Mouse (Mus musculus) forebrain, embryonic 13.5 days (tissue): ENCODE results near the gene P2ry14. TPM values are rescaled to one million over a fixed set of nuclear protein-coding genes. Genes with fewer than 3 reads are reported as not detected.
"Not testable (repeated sequence)": the region's sequence is repeated elsewhere in the genome, so short reads cannot be mapped to it uniquely, and the experiment has no call there.

Source experiments
- ATAC-seq: fragments of 200-750 bp; cut with Nextera tagmentation; 2 replicates; pipeline ENCODE4 v1.8.0; 2017
- H3K27ac ChIP-seq: fragments of 300-500 bp; sonication (generic); 2 replicates; pipeline ENCODE4 v1.5.1; 2015; ENCODE audit warnings: inconsistent platforms, mild to moderate bottlenecking, moderate library complexity
- H3K27me3 ChIP-seq: fragments of 300-500 bp; sonication (generic); 2 replicates; pipeline ENCODE4 v1.6.1; 2015; ENCODE audit warnings: mild to moderate bottlenecking, inconsistent platforms
- H3K36me3 ChIP-seq: fragments of 300-500 bp; sonication (generic); 2 replicates; pipeline ENCODE4 v1.6.1; 2015; ENCODE audit warnings: mild to moderate bottlenecking, inconsistent platforms; ENCODE audit not compliant: poor library complexity, severe bottlenecking
- H3K4me1 ChIP-seq: fragments of 300-500 bp; sonication (generic); 2 replicates; pipeline ENCODE4 v1.6.1; 2015; ENCODE audit warnings: inconsistent platforms
- H3K4me2 ChIP-seq: fragments of 300-500 bp; sonication (generic); 2 replicates; pipeline ENCODE4 v1.6.1; 2015; ENCODE audit warnings: inconsistent platforms, mild to moderate bottlenecking, moderate library complexity
- H3K4me3 ChIP-seq: fragments of 300-500 bp; sonication (generic); 2 replicates; pipeline ENCODE4 v1.5.1; 2015; ENCODE audit warnings: mild to moderate bottlenecking, inconsistent platforms
- H3K9ac ChIP-seq: fragments of 300-500 bp; sonication (generic); 2 replicates; pipeline ENCODE4 v1.6.1; 2015; ENCODE audit warnings: mild to moderate bottlenecking, inconsistent platforms
- H3K9me3 ChIP-seq: fragments of 300-500 bp; sonication (generic); replicated peaks from 2 replicates; pipeline ENCODE4 v1.6.1; 2016; ENCODE audit warnings: inconsistent platforms
- WGBS: fragments of 180-500 bp; shearing (Covaris S2); methylation state at CpG from one replicate; pipeline ENCODE4 v1.1.7; 2015; 5-methylcytosine and 5-hydroxymethylcytosine counted together
- polyA plus RNA-seq: library from polyadenylated mRNA; unstranded; fragments of >200 nt; fragmentation: Nextera tagmentation; extraction: Ambion mirVana; gene quantifications from 2 replicates; pipeline ENCODE4 v1.2.1, GENCODE M21; 2015

The P2ry14 gene
- polyA plus RNA-seq, 1 experiment from 2014 or later = 2.9 TPM

DNA sequence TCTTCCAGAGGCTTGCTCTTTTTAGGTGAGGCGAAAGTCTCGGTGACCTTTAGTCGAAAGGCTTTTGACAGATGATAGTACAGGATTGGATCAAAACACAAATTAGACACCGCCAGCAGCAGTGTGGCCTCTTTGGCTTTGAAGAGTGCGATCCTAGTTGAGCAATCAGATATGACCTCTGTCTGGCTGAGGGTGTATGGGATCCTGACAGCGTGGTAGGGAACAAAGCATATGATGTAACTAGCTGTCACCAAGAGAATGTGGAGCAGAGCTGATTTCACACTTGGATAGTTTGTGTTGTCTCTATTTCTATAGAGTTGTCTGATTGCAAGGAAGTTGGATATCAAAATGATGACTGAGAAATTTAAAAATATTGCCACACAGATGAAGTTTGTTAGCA, 56.0 kb downstream of the P2ry14 start:
- H3K4me1 ChIP-seq = no peaks in the 10 kb centered on the region
- H3K4me3 ChIP-seq = no peak overlapping the region
- no peak overlapping the region for H3K9ac ChIP-seq
- no peaks in the 10 kb centered on the region for H3K36me3 ChIP-seq
- no peak for ATAC-seq
- no peak overlapping the region for H3K4me2 ChIP-seq
- no peak overlapping the region for H3K27ac ChIP-seq
- no peaks in the 10 kb centered on the region for H3K9me3 ChIP-seq
- H3K27me3 ChIP-seq = no peaks in the 10 kb centered on the region
- 78% methylated on average over 6 of the region's 6 CpGs for WGBS

DNA sequence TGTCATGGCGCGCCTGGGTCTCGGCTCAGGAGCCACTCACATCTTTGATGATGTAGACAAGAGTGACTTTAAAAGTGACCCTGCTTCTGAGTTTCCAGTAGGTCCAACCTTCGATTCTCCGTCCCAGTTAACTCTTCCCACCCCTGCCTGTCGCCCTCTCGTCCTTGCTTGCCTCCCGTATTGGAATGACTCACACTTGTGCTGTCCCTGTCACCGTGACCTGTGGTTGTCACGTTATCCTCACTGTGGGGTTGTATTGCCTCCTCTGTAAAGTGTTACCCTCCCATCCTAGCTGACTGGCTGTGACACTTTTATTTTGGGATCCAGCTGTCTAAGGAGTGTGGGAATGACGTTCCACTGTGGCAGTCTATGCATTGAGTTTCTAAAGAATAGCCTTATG, 60.7 kb downstream of the P2ry14 start:
- H3K4me2 ChIP-seq = no peak overlapping the region
- ATAC-seq = no peak
- no peak overlapping the region for H3K4me3 ChIP-seq
- H3K4me1 ChIP-seq = no peaks in the 10 kb centered on the region
- H3K27me3 ChIP-seq = no peaks in the 10 kb centered on the region
- WGBS = 88% methylated on average over 11 of the region's 11 CpGs
- H3K9ac ChIP-seq = no peak overlapping the region
- no peaks in the 10 kb centered on the region for H3K9me3 ChIP-seq
- H3K27ac ChIP-seq = no peak overlapping the region
- no peaks in the 10 kb centered on the region for H3K36me3 ChIP-seq

DNA sequence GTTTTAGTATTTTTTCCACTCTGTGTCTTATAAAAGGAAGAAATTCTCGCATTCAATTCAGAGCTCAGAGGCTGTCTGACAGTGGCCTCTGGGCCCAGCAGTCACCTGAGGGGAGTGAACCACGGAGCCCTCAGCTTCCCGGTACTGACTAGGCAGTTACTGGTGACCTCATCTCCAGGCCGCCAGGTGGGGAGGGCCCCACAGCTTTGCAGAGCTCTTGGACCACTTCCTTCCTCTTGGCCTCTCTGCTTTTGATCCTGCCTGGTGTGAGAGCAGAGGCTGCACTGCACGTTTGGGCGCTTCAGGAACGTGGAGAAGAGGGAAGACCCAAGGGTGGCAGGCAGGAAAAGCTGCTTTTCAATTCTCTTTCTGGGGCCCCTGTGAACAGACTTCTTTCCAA, 72.5 kb downstream of the P2ry14 start:
- WGBS = 25% methylated on average over 7 of the region's 7 CpGs
- Histone ChIP-seq H3K27ac (no peak overlapping the region), H3K4me1 (0 out of 2 replicates have a peak, but pooled peaks cover 7% of the 10 kb centered on the region), H3K9ac (no peak overlapping the region), H3K4me2 (no peak overlapping the region), H3K27me3 (no peaks in the 10 kb centered on the region), H3K4me3 (no peak overlapping the region), H3K9me3 (no peaks in the 10 kb centered on the region), H3K36me3 (peaks cover 3% of the 10 kb centered on the region; the same call in 1 of the 2 replicates)
- ATAC-seq = no peak

DNA sequence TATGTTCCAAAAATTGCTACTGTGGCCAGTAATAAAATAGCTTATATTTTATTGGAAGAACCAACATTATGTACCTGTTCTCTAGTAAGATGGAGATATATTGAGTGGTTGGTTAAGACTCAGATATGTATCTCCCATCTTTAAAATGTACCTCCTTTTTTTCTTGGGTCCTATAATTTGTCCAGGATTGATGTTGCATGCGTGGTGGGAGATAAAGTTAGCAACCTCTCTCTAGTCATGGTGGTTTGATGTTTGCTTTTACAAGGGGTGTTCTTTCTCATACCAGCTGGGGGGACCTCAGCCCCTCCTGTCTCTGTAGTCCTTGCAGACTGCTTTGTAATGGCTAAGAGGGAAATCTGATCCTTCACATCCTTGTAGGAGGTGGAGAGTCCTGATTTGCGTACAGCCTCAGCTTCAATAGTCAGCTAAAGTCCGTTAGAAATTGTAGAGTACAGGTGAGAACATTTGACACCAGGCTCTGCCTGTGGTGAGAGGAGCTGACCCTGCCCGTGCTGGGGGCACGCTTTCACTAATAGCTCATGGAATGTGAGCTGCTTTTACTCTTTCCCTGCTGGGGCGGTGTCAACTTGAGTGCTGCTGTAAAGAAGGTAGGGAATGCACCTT, 73.0 kb downstream of the P2ry14 start:
- no peak overlapping the region for H3K4me2 ChIP-seq
- H3K4me1 ChIP-seq = 0 out of 2 replicates have a peak, but pooled peaks cover 7% of the 10 kb centered on the region
- no peak overlapping the region for H3K9ac ChIP-seq
- no peak overlapping the region for H3K4me3 ChIP-seq
- no peak for ATAC-seq
- H3K9me3 ChIP-seq = no peaks in the 10 kb centered on the region
- no peak overlapping the region for H3K27ac ChIP-seq
- WGBS = 21% methylated on average over 6 of the region's 6 CpGs
- no peaks in the 10 kb centered on the region for H3K27me3 ChIP-seq
- H3K36me3 ChIP-seq = no peaks in the 10 kb centered on the region; the same call in 1 of the 2 replicates

DNA sequence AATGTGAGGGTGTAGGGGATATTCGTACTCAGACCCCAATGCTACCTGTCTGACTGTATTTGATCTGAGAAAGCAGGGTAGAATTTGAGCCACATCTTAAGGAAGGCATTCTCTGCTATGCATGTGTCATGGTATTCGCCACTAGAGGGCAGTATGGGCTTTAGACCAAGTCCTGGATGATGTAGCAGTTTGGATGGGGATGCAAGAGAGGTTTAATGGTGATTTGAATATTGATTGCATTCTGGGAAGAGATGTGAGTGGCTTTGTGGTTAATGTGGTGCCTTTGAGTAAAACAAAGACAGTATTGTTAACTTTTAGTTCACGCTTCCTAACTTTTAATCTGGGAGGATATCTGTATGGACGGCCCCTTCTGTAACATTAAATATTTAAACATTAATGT, 74.1 kb downstream of the P2ry14 start:
- Histone ChIP-seq H3K4me2 (no peak overlapping the region), H3K27me3 (no peaks in the 10 kb centered on the region), H3K4me3 (no peak overlapping the region), H3K27ac (no peak overlapping the region), H3K9me3 (no peaks in the 10 kb centered on the region), H3K4me1 (0 out of 2 replicates have a peak, but pooled peaks cover 7% of the 10 kb centered on the region), H3K36me3 (no peaks in the 10 kb centered on the region; the same call in 1 of the 2 replicates), H3K9ac (no peak overlapping the region)
- 44% methylated on average over 4 of the region's 4 CpGs for WGBS
- peak; percentile 80 for ATAC-seq

DNA sequence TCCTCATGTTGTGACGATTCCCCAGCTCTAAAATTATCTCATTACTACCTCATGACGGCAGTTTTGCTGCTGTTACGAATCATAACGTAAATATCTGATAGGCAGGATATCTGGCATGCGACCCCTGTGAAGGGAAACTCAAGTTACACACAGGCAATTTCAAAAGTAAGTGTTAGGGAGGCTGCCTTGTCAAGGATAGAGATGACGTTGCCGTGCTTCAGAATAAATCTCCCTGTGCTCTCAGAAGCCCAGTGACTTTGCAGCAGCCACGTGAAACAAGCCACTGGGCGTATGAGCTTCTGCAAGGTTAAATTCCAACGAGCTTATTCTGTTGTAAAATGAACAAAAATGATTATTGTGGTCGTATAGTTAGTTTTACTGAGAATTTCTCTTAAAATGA, 74.8 kb downstream of the P2ry14 start:
- Histone ChIP-seq H3K27ac (no peak overlapping the region), H3K4me1 (0 out of 2 replicates have a peak, but pooled peaks cover 7% of the 10 kb centered on the region), H3K4me2 (no peak overlapping the region), H3K9me3 (no peaks in the 10 kb centered on the region), H3K36me3 (no peaks in the 10 kb centered on the region; the same call in 1 of the 2 replicates), H3K4me3 (no peak overlapping the region), H3K9ac (no peak overlapping the region), H3K27me3 (no peaks in the 10 kb centered on the region)
- 86% methylated on average over 11 of the region's 11 CpGs for WGBS
- ATAC-seq = no peak

DNA sequence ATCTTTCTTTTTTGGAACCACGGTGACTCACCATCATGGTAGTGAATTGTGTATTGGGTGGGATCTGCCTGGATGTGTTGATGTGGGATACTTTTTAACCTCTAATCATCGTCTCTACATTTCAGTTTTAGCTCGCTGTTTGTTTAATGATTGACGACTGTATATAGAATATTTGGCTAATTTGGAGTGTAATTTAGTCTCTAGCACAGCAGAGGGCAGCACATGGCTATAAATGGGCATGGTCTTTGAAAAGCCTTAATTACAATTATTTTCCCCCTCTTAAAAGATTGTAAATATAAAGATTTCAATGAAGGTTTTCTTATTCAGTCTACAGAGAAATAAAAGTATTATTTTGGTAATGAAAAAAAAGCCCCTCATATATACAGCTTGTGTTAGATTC, 76.1 kb downstream of the P2ry14 start:
- no peaks in the 10 kb centered on the region; the same call in 1 of the 2 replicates for H3K36me3 ChIP-seq
- no peaks in the 10 kb centered on the region for H3K27me3 ChIP-seq
- H3K27ac ChIP-seq = no peak overlapping the region
- H3K4me1 ChIP-seq = 0 out of 2 replicates have a peak, but pooled peaks cover 7% of the 10 kb centered on the region
- no peaks in the 10 kb centered on the region for H3K9me3 ChIP-seq
- 0 out of 2 replicates have a peak, but pooled peaks have one; percentile 22 for ATAC-seq
- H3K4me2 ChIP-seq = no peak overlapping the region
- no peak overlapping the region for H3K9ac ChIP-seq
- WGBS = 67% methylated on average over 4 of the region's 4 CpGs
- H3K4me3 ChIP-seq = no peak overlapping the region

DNA sequence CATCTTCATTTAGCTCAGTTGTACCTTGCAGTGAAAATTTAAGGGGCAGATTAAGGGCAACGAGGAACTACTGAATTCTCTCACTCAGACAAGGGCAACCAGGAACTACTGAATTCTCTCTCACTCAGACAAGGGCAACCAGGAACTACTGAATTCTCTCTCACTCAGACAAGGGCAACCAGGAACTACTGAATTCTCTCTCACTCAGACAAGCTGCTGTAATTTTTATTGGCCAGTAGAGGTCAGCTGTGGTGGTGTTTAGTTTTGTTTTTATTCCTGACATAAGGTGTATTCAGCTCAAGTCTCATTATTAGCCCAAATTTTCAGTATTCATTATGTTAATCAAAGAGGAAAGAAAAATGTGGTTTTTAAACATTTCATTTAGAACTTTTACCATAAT, 84.3 kb downstream of the P2ry14 start:
- not testable (repeated sequence) for H3K36me3 ChIP-seq, H3K9ac ChIP-seq, H3K27me3 ChIP-seq, H3K4me1 ChIP-seq, H3K4me3 ChIP-seq, H3K9me3 ChIP-seq, H3K27ac ChIP-seq, H3K4me2 ChIP-seq, ATAC-seq
- WGBS = 90% methylated on average over 1 of the region's 1 CpGs

DNA sequence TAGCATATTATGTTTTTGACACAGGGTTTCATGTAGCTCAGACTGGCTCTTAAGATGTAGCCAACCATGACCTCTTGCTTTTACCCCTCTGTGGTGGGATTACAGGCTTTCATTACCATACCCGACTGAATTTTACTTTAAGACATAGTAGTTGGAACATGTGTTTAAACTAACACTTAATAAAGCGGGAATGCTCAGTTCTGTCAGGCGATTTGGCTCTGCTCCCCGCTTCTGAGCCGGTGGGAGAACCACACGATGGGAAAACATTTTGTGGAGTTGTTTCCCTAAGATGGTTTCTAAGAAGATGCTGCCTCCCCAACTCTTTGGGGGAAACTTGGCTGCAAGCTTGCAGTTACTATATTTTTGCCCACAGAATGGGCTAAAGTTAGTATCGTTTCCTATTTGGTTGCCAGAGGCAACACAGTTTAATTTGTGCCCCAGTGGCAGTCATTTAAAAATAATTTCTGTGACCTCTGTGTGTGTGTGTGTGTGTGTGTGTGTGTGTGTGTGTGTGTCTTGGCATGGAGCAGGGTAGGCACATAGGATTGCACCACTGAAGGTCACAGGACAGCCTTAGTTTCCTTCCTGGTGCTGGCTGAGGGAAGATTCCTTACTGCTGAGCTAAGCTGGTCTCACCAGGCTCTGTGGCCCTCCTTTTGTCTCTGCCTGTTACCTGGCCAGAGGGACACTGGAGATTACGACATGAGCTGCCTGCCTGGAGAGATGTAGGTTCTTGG, 86.7 kb downstream of the P2ry14 start:
- Histone ChIP-seq H3K9me3 (no peaks in the 10 kb centered on the region), H3K9ac (no peak overlapping the region), H3K4me1 (no peaks in the 10 kb centered on the region), H3K36me3 (no peaks in the 10 kb centered on the region; the same call in 1 of the 2 replicates), H3K4me2 (no peak overlapping the region), H3K27ac (no peak overlapping the region), H3K4me3 (no peak overlapping the region), H3K27me3 (no peaks in the 10 kb centered on the region)
- no peak for ATAC-seq
- 79% methylated on average over 8 of the region's 8 CpGs for WGBS

DNA sequence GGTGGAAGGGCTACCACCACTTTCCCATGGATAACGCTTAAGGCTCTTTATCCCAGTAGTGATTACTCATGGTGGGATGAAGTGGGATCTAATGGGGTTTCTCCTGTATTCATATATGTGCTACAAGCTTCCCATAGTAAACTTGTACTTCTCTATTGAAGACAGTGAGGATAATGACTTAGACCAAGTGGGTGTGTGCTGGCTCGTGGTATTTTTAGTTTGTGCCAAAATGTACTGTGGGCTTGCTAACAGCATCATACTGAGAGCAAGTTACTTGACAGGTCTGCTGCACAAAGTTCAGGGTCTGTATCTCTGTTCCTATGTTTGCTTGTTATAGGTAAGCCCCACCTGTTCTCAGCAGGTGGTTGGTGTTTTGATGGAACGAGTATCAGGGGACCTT, 87.5 kb downstream of the P2ry14 start:
- H3K9me3 ChIP-seq = no peaks in the 10 kb centered on the region
- no peaks in the 10 kb centered on the region for H3K27me3 ChIP-seq
- no peak overlapping the region for H3K27ac ChIP-seq
- ATAC-seq = no peak
- no peak overlapping the region for H3K4me2 ChIP-seq
- no peak overlapping the region for H3K4me3 ChIP-seq
- no peak overlapping the region for H3K9ac ChIP-seq
- WGBS = 87% methylated on average over 3 of the region's 3 CpGs
- no peaks in the 10 kb centered on the region for H3K4me1 ChIP-seq
- no peaks in the 10 kb centered on the region; the same call in 1 of the 2 replicates for H3K36me3 ChIP-seq
